Mouse (Mus musculus) C2C12 (cell line): ENCODE measurements around the gene Adamts17.

ENCODE experiments used
- CTCF ChIP-seq: IDR thresholded peaks from one replicate; pipeline ENCODE4 v1.5.1; 2011; ENCODE audit not compliant: control insufficient read depth, insufficient read depth, insufficient read length
- MYOG ChIP-seq: IDR thresholded peaks from one replicate; pipeline ENCODE4 v1.6.1; 2011; ENCODE audit not compliant: control insufficient read depth, insufficient read length; ENCODE audit errors: extremely low read depth

DNA sequence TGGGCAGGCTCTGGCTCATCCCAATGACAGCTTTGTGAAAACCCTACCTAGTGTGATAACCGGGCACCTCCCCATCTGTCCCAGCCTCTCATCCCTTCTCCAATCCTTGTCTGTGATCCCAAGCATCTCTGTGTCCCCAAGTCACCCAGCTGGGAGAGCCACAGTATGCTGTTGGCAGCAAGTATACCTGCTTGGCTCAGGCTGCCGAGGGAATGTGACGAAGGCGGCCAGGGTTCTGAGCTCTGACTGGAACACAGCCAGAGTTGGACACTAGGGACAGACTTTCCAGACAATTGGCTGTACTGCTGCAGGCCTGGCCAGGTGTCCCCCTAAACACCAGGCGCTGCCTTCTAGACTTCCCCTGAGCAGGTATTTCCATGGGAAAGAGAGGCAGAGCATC is 63.5 kb downstream of the Adamts17 start:
- no peak for TF ChIP-seq CTCF
- no peak for TF ChIP-seq MYOG
